Mouse (Mus musculus) liver, adult 2 months (tissue): ENCODE results near the gene Gm45753.

Experiments
- CTCF ChIP-seq: fragments of 200-500 bp; IDR thresholded peaks from 2 replicates; pipeline ENCODE4 v1.5.1; 2011; ENCODE audit warnings: low read depth, low read length, control low read depth
- POLR2A ChIP-seq: fragments of 200-500 bp; IDR thresholded peaks from 2 replicates; pipeline ENCODE4 v1.6.1; 2011; ENCODE audit warnings: low read length, control low read depth; ENCODE audit not compliant: insufficient read depth; ENCODE audit errors: extremely low read depth

- peak; percentile 66; the same call in 1 of the 2 replicates for TF ChIP-seq CTCF
- TF ChIP-seq POLR2A, result no peak
Measured at GRCm38 (mm10) chr8:45345031-45345430, 36.8 kb upstream of the Gm45753 start.
